Mouse (Mus musculus) brown adipose tissue, adult 24 weeks (tissue): Measurements from ENCODE around the gene Lrrc55. TPM values are rescaled to one million over a fixed set of nuclear protein-coding genes. Genes with fewer than 3 reads are reported as not detected.

ENCODE experiments used
- H3K27ac ChIP-seq: fragments of 200-500 bp; replicated peaks from 2 replicates; pipeline ENCODE4 v1.5.1; 2012; ENCODE audit warnings: low read depth, mild to moderate bottlenecking, low read length
- H3K4me1 ChIP-seq: fragments of 200-500 bp; 2 replicates; pipeline ENCODE4 v1.6.1; 2012; ENCODE audit warnings: low read length, mixed read lengths; ENCODE audit not compliant: control insufficient read depth, insufficient read depth, insufficient read length
- H3K4me3 ChIP-seq: fragments of 200-500 bp; 2 replicates; pipeline ENCODE4 v1.5.1; 2012; ENCODE audit warnings: low read depth, mild to moderate bottlenecking, low read length, moderate library complexity; ENCODE audit not compliant: insufficient read depth
- polyA plus RNA-seq: library from polyadenylated mRNA; stranded (reverse); fragments of >200 nt; gene quantifications from 2 replicates; pipeline ENCODE4 v1.2.4, GENCODE M21; 2012; ENCODE audit not compliant: missing spikeins, insufficient read depth, insufficient read length

Gene Lrrc55
- polyA plus RNA-seq, 1 experiment = 0.79 TPM

DNA sequence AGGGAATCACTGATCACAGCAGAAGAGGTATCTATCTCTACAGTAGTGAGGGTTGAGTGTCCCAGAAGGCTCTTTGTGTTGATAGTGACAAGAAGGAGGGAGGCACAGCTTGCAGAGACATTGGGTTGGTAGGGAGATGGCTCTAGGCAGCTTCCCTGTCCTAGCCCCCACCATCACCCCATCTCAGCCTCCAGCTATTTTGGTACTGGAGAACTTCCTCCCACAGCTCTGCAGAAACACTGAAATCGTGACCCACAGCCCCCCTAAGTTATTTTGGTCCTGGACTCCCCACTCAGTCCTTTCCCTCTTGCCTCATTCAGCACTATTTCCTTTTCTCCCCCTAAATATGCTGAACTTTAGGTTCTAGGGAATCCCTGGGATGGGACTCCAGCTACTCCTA, 2.4 kb downstream of the Lrrc55 start:
- no peaks in the 10 kb centered on the region for H3K4me1 ChIP-seq
- no peak overlapping the region for H3K27ac ChIP-seq
- no peak overlapping the region for H3K4me3 ChIP-seq

DNA sequence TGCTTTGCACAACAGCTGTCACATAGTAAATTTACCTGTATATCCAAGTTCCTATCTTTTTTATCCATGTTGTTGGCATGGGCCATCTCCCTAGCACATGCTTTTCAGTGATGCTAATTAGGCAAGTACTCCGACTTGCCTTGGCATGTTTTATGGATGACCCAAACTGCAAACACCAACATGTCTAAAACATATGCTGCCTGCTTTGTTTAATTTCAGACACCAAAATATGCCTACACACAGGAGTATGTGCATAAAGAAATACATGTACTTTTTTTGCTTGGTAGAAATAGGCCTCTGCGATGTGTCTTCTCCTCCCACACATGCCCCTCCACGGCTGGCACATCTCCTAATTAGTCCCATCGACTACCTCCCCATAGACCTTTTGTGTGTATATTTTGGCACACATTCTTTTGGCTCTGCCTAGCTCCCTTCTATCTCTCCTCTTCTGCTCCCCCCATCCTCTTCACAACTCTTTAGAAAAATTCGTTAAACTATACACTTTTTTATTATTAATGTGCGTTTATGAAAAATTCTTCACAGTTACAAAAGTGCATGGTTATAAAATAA, 9.3 kb downstream of the Lrrc55 start:
- Histone ChIP-seq H3K4me1 (no peaks in the 10 kb centered on the region), H3K27ac (no peak overlapping the region), H3K4me3 (no peak overlapping the region)

DNA sequence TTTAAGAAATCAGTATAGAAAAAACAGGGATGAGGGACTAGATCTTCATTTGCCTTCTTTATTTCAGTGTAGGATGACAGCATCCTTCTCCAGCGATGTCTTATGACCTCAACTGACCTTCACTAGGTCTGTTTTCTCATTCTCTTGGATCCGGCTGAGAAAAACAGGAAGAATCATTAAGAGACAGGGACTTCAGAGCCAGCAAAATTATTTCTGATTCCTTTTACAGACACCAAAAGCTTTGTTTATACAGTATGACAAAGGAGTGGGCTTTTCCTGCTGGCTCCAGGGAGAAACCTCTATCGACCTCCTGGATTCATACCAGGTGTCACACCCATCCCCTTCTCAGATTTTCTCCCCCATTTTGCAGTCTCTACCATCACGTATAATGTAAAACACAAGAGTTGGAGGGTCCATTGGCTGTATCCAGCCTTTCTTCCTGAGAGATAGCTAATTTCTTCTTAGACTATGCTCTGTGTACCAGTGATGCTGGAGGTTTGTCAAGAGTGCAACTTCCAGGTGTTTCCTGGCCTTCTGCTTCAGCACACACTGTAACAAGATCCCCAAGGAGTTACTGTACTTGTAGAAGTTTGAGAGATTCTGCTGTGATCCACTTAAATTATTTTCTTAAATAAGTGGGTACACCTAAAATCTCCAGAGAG, 18.7 kb downstream of the Lrrc55 start:
- peaks cover 21% of the 10 kb centered on the region for H3K4me1 ChIP-seq
- no peak overlapping the region for H3K4me3 ChIP-seq
- peak overlapping the region; percentile 84 for H3K27ac ChIP-seq

DNA sequence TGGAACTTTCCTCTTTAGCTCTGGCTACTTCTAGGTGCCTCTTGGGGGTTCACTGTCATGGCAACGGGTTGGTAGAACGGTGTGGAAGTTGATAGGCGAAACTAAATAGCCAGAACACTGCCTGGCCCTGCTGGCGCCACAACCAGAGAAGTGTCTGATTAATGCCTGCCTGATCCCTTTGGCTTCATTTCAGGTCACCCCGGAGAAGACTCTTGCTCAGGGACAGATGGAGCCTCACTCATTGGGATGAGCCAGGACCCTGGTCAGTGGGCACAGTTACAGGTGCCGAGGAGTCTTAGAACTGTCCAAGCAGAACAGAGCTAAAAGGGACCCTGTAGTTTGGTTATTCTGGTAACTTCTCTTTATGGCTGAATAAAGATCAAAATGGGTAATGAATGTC, 23.5 kb downstream of the Lrrc55 start:
- Histone ChIP-seq H3K4me1 (peaks cover 20% of the 10 kb centered on the region), H3K4me3 (no peak overlapping the region), H3K27ac (peak overlapping the region; percentile 77)

DNA sequence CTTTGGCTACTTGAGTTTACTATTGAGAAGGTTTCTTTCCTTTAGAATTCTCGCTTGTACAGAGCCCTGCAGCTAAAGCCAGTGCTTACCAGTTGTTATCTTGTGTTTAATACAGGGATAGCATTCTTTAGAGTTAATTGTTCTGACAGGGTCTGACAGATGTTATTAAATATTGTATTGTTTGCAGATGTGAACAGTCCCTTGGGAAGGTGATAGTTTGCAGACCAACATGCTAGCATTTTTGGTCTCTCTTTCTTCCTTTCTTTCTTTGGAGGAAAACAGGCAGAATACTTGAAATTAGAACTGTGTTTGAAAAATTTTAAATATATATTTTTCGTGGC, 24.3 kb downstream of the Lrrc55 start:
- no peak overlapping the region for H3K4me3 ChIP-seq
- peak overlapping the region; percentile 84 for H3K27ac ChIP-seq

DNA sequence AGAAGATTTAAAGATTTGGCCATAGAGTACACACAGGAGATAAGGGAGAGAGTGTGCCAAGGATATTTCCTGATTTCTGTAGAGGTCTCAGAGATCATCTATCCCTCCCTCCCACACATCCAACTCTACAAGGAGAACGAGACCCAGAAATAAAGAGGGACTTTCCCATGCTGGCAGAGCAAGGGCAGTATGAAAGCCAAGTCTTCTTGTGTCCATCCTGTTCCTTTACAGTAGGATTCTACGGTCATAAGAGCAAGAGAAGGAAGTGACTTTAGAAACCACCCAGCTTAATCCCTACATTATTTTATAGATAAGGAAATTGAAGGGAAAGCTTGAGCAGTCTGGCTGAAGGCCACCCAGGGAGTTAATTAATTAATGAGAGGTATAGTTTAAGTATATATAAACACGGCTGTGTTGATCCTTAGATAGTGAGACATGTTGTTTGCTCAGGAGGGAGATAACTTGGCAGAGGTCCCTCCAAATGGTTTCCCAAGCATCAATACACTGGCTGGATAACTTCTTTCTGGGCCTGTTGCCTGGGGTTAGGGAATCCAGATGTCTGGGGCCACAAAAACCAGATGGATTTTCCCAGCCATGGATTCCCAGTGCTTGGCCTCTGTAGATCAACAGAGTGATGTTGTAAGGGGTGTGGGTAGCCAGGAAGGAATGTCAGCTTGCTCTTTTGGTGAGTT, 24.8 kb downstream of the Lrrc55 start:
- H3K4me3 ChIP-seq = no peak overlapping the region
- H3K4me1 ChIP-seq = peaks cover 30% of the 10 kb centered on the region
- H3K27ac ChIP-seq = peak overlapping the region; percentile 84

More for the DNA sequence above, 24.3 kb downstream of the Lrrc55 start:
- H3K4me1 ChIP-seq = peaks cover 28% of the 10 kb centered on the region

DNA sequence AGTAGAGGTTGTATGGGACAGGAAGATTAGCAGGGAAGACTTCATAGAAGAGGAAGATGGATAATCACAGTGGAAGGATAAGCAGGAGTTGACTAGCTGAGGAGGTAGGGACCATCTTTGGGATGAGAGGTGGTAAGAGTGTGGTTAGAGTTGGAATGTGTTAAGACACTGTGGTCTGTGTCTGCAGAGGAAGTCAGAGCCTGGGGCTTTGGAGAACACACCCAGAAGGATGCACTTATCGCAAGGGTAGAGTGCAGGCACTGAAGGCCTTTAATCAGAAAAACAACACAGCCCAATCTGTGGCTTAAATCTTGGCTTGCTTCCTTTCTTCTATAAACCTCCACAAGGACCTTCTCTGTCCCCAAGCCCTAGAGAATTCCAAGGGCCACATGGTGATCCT, 28.7 kb downstream of the Lrrc55 start:
- Histone ChIP-seq H3K27ac (peak overlapping the region; percentile 46), H3K4me3 (no peak overlapping the region), H3K4me1 (peaks cover 21% of the 10 kb centered on the region)

DNA sequence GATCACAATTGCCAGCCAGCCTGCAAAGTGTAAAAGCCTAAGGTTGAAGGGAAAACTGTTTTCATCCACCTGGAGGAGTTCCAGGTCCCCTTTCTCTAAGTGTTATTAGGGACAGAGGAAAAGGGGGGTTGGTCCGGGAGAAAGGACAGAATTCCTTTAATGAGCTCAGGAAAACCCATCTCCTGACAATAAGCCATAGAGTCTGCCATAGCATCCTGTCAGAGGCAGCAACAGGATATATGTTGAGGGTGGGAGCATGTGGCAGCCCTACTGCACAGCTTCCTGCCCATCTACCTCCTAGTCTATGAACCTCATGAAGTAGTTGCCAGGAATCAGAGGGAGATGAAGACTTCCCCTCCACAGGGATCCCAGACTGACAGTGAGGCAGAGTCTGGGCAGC, 29.4 kb downstream of the Lrrc55 start:
- H3K4me3 ChIP-seq = no peak overlapping the region
- H3K27ac ChIP-seq = peak overlapping the region; percentile 46
- H3K4me1 ChIP-seq = peaks cover 21% of the 10 kb centered on the region

DNA sequence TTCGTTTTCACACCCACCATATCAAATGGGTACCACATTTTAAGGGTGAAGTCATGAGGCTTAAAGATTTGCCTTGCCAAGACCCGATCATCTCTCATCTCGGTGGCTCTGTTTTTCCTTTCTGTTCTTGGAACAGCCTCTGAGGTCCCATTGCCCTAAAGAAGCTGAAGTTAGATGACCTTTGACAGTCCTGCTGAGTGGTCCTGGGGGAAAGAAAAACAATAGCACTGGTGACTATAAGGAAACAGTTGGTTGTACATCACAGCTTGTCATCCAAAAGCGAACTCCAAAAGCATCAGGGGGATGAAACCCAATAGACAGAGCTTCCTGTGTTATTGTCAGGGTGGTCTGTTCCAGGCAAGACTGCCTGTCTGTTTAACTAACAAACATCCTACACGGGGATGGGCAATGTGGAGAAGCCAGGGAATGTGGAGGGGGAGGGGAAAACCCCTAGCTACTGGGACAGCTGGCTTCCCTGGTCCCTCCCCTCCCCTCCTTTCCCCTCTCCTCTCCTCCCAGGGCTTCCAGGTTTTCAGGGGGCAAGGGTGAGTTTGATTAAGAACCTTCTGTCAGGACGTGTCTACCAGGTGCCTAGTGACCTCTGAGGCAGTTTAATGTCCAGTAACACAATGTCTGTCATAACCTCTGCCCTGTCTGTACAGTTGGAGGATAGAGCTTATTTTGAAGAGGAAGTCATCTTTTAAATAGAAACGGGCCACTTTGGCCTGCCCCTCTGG, 33.5 kb downstream of the Lrrc55 start:
- Histone ChIP-seq H3K27ac (peak overlapping the region; percentile 76), H3K4me3 (no peak overlapping the region), H3K4me1 (peaks cover 16% of the 10 kb centered on the region)

DNA sequence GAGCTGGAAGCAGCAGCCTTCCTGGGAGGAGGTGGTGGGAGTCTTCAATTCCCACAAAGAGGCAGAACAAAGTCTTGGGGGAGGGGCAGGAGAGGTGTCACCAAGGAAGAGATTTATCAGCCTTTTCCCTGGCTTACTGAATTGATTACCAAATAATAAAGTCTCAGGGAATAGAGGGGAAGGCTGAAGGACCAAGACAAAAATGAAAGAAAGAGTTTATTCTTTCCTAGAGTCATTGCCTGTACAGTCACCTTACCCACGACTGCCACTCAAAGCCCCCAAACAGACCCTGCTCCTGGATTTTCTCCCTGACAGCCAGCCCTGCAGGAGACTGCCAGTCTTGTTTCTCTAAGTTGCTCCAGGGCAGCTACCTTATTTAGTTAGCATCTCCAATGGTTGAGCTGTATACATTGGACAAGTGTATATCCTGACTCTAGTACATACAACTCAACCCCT, 35.3 kb downstream of the Lrrc55 start:
- H3K4me1 ChIP-seq = peaks cover 15% of the 10 kb centered on the region
- H3K4me3 ChIP-seq = no peak overlapping the region
- no peak overlapping the region for H3K27ac ChIP-seq

DNA sequence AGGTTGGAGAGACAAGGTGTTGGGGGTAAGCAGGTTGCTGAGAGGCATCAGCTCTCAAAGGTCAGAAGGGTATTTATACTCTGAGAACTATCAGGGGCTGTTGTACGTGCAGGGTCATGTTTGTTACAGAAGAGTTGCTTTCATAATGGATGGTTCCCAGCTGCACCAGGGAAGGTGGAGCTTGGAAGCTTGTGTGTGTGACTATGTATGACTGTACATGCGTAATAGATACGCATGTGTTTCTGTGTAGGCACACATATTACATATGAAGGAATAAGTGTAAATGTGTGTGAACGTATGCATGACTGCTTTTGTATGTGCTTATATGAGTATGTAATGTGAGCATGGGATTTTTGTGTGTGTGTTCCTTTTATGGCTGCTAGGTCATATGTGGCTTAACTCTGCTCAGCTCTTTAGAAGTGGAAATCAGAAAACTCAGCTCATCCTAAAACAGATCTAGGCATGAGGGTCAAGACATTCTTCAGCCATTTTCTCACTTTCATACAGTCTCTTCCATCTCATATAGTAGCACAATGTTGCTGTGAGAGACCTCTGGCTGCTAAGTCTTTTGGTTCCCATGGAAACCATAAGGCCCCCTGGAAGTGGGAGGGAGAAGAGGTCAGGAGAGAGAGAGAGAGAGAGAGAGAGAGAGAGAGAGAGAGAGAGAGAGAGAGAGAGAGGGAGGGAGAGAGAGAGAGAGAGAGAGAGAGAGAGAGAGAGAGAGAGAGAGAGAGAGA, 35.9 kb downstream of the Lrrc55 start:
- Histone ChIP-seq H3K27ac (no peak overlapping the region), H3K4me3 (no peak overlapping the region), H3K4me1 (peaks cover 19% of the 10 kb centered on the region)

DNA sequence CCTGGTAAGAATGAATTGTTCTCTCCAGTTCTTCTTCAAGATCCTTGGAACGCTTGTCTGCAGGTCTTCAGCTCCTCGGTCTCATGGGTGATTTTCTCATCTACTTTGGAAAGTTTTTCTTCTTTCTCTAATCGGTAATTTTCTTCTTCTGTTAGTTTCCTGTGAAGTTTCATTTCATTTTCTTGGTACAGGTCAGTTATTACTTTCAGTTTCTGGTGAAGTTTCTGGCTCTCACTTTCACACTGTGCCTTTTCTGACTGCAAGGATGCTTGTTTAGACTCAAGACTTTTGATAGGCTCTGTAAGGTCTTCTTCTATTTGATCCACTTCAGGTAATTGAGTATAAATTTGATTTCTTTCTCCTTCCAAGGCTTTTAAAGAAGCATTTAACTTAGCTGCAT, 39.6 kb downstream of the Lrrc55 start:
- H3K4me1 ChIP-seq = peaks cover 15% of the 10 kb centered on the region; the same call in 1 of the 2 replicates
- no peak overlapping the region for H3K4me3 ChIP-seq
- no peak overlapping the region for H3K27ac ChIP-seq

DNA sequence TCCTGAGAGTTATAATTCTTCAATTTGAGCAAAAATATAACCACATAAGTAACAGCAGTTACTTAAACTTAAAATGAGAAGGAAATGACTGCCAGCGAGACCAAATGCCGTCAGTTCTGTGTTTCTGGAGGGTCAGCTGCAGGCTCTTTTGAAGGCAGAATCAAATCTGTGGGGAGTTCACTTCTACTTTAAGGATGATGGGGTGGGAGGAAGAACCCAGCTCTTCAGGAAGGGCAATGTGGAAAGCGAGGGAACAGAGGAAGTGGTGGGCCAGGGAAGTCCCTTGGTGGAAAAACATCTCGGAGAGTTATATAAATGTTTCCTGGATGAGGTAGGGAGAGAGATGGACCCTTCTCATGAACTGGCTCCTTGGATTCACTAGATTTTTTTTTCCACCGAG, 40.9 kb downstream of the Lrrc55 start:
- no peak overlapping the region for H3K4me3 ChIP-seq
- peak overlapping the region; percentile 49; the same call in 1 of the 2 replicates for H3K27ac ChIP-seq

DNA sequence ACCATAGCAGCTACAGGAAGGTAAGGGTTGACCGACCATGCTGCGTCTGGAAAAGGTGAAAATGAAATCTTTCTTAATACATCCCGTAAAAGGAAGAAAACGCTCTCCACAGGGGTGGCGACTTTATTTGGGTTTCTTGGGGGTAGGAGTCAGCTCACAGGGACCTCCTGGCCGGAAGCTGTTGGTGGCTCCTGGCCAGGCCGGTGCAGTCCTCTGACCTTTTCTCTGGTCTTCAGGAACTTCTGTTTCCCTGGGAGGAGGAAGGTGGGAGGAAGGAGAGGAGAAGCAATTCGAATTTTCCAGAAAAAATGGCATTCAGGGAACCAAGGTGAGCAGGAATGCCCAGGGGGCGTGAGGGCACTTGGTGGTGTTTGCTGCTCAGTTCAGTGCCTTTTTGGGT, 41.7 kb downstream of the Lrrc55 start:
- Histone ChIP-seq H3K27ac (peak overlapping the region; percentile 35; the same call in 1 of the 2 replicates), H3K4me3 (no peak overlapping the region), H3K4me1 (peaks cover 15% of the 10 kb centered on the region; the same call in 1 of the 2 replicates)

More for the DNA sequence above, 40.9 kb downstream of the Lrrc55 start:
- peaks cover 15% of the 10 kb centered on the region; the same call in 1 of the 2 replicates for H3K4me1 ChIP-seq
